Mouse (Mus musculus) small intestine, adult 2 months (tissue): ENCODE data around the gene Slc50a1.

Experiments
- CTCF ChIP-seq: fragments of 200-500 bp; IDR thresholded peaks from 2 replicates; pipeline ENCODE4 v1.5.1; 2012; ENCODE audit warnings: low read depth, mild to moderate bottlenecking, control low read depth, inconsistent platforms, low read length, moderate library complexity, mixed read lengths; ENCODE audit not compliant: insufficient replicate concordance, insufficient read length; ENCODE audit errors: extremely low read depth
- POLR2A ChIP-seq: fragments of 200-500 bp; IDR thresholded peaks from 2 replicates; pipeline ENCODE4 v1.6.1; 2012; ENCODE audit warnings: low read depth, mild to moderate bottlenecking, control low read depth, inconsistent platforms, low read length, moderate library complexity

GRCm38 (mm10) chr3:89244158-89244981 lies 26.0 kb downstream of the Slc50a1 start:
- no peak for TF ChIP-seq POLR2A
- TF ChIP-seq CTCF = no peak
